Comparison of ENCODE assay signal across 8 mouse cellular contexts in the genomic region with DNA sequence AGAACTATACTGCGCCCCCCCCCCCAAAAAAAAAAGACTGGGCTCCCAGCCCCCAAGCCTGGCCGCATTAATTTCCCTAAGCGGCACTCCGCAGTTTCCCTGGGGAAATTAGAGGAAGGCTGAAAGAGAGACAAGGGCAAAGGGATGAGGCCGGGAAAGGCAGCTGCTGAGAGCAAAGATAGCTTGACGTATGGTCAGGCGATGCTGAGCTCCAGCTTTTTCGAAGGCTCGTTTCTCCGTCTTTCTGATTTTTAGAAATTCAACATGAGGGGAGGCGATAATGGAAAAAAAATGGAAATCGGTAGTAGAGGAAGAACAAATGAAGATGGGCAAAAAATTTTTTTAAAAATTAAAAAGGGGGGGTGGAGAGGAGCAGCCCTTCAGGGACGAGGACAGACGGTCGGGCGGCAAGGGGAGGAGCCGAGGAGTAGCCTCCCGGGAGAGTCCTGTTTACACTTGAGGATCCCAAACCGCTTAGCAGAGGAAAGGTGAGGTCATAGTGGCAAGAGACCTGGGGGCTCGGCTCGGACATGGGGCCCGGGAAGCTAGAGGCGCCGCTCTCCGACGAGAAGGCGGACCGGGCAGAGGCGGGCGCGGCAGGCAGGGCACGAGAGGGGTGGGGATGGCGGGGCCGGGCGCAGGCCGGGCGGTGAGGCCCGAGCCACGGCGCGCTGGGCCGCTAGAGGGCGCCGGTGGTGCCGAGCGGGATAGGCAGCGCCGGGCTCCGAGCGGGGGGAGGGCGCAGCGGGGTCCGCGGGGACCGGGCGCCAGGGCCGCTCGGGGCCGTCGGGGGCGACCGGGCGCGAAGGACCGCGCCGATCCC. TPM values are rescaled to one million over a fixed set of nuclear protein-coding genes. Genes with fewer than 3 reads are reported as not detected.
DNase-seq lines count a peak whose midpoint lies in the region; ATAC-seq lines count a peak whose summit lies in the region.

No protein-coding gene starts in this region.

- H3K27ac ChIP-seq in forebrain, embryonic 14.5 days (ENCODE audit: low read depth, low read length) = peak overlapping the region; percentile 100
- H3K27ac ChIP-seq in neural tube, embryonic 14.5 days (ENCODE audit: low read depth, low read length) = peak overlapping the region; percentile 100

- H3K9ac ChIP-seq in forebrain, embryonic 14.5 days (ENCODE audit: low read length) = peak overlapping the region; percentile 100
- peak overlapping the region; percentile 100 for H3K9ac ChIP-seq in neural tube, embryonic 14.5 days (replicated peaks; ENCODE audit: low read depth, low read length)

- no peaks in the 10 kb centered on the region for H3K9me3 ChIP-seq in forebrain, embryonic 14.5 days (replicated peaks; ENCODE audit: control insufficient read depth, low read length)
- no peaks in the 10 kb centered on the region for H3K9me3 ChIP-seq in neural tube, embryonic 14.5 days (ENCODE audit: control insufficient read depth, low read length)

- intact Hi-C loops in heart, postnatal 10 days (cut with DNase I) = loop anchor here (1.0 to 5.0 kb wide), 3 partner anchors 13 to 60 kb away; a partner anchor contains a TSS

- ATAC-seq in forebrain, embryonic 14.5 days = peak; percentile 70
- peak; percentile 62 for ATAC-seq in neural tube, embryonic 14.5 days (ENCODE audit: low read depth)

- H3K36me3 ChIP-seq in forebrain, embryonic 14.5 days (ENCODE audit: control insufficient read depth, insufficient read depth, low read length) = peaks cover 28% of the 10 kb centered on the region
- H3K36me3 ChIP-seq in neural tube, embryonic 14.5 days (ENCODE audit: control insufficient read depth, insufficient read depth, low read length) = peaks cover 21% of the 10 kb centered on the region

- peaks cover 40% of the 10 kb centered on the region for H3K4me1 ChIP-seq in forebrain, embryonic 14.5 days (ENCODE audit: control insufficient read depth, insufficient read depth, low read length)
- peaks cover 31% of the 10 kb centered on the region for H3K4me1 ChIP-seq in neural tube, embryonic 14.5 days (ENCODE audit: control insufficient read depth, insufficient read depth, low read length)

- H3K27me3 ChIP-seq in forebrain, embryonic 14.5 days (replicated peaks; ENCODE audit: control insufficient read depth, insufficient read depth, low read length) = no peaks in the 10 kb centered on the region
- H3K27me3 ChIP-seq in neural tube, embryonic 14.5 days (ENCODE audit: control insufficient read depth, insufficient read depth, low read length) = no peaks in the 10 kb centered on the region

- peak; percentile 71 for DNase-seq in ES-CJ7 (ENCODE audit: low read depth, low spot score)
- peak; percentile 91 for DNase-seq in cerebellum, adult 11-12 months
- peak; percentile 87 for DNase-seq in forebrain, embryonic 14.5 days (ENCODE audit: low spot score)
- DNase-seq in heart, postnatal 10 days = peak; percentile 95
- DNase-seq in kidney, postnatal 4 days = peak; percentile 95 to 97
- peak; percentile 88 to 92 for DNase-seq in lung, adult 18-20 months
- peak; percentile 98 for DNase-seq in testis, postnatal 10 days (ENCODE audit: low spot score)

- WGBS in forebrain, embryonic 14.5 days = under 1% methylated on average over 33 of the region's 67 CpGs
- WGBS in neural tube, embryonic 14.5 days = under 1% methylated on average over 45 of the region's 67 CpGs

- H3K4me2 ChIP-seq in forebrain, embryonic 14.5 days (ENCODE audit: low read length) = peak overlapping the region; percentile 100
- peak overlapping the region; percentile 100 for H3K4me2 ChIP-seq in neural tube, embryonic 14.5 days (ENCODE audit: low read depth, low read length)

- H3K4me3 ChIP-seq in forebrain, embryonic 14.5 days (ENCODE audit: low read depth, low read length) = peak overlapping the region; percentile 93
- H3K4me3 ChIP-seq in neural tube, embryonic 14.5 days (ENCODE audit: low read depth, low read length) = peak overlapping the region; percentile 91

RNA-seq across cellular contexts. Expression of a gene that starts 3.0 kb away (rescaled TPM):
- polyA plus RNA-seq in forebrain, embryonic 14.5 days (2014; fragmentation: Nextera tagmentation; extraction: Ambion mirVana) = 479 and 481 TPM in 2 replicates
- total RNA-seq in heart, postnatal 10 days (2021) = 100 to 1,000 TPM; 516 to 532 TPM
- 664 and 670 TPM in 2 replicates for polyA plus RNA-seq in neural tube, embryonic 14.5 days (2014; fragmentation: Nextera tagmentation; extraction: Ambion mirVana)

RNA-seq across cellular contexts. Expression of a gene that starts 5.4 kb away (rescaled TPM):
- polyA plus RNA-seq in forebrain, embryonic 14.5 days (2014; fragmentation: Nextera tagmentation; extraction: Ambion mirVana) = 1.2 and 2.7 TPM in 2 replicates
- under 1 TPM; 0.72 to 0.84 TPM for total RNA-seq in heart, postnatal 10 days (2021)
- 2.6 and 3.4 TPM in 2 replicates for polyA plus RNA-seq in neural tube, embryonic 14.5 days (2014; fragmentation: Nextera tagmentation; extraction: Ambion mirVana)

RNA-seq across cellular contexts. Expression of a gene that starts 14.3 kb away (rescaled TPM):
- 470 and 520 TPM in 2 replicates for polyA plus RNA-seq in forebrain, embryonic 14.5 days (2014; fragmentation: Nextera tagmentation; extraction: Ambion mirVana)
- 100 to 1,000 TPM; 231 to 236 TPM for total RNA-seq in heart, postnatal 10 days (2021)
- polyA plus RNA-seq in neural tube, embryonic 14.5 days (2014; fragmentation: Nextera tagmentation; extraction: Ambion mirVana) = 560 and 584 TPM in 2 replicates

RNA-seq across cellular contexts. Expression of a gene that starts 28.9 kb away (rescaled TPM):
- polyA plus RNA-seq in forebrain, embryonic 14.5 days (2014; fragmentation: Nextera tagmentation; extraction: Ambion mirVana) = 0.29 and 0.38 TPM in 2 replicates
- total RNA-seq in heart, postnatal 10 days (2021) = 1 to 10 TPM; 1.2 to 2.1 TPM
- polyA plus RNA-seq in neural tube, embryonic 14.5 days (2014; fragmentation: Nextera tagmentation; extraction: Ambion mirVana) = 0.12 TPM in 1 of 2 replicates, not detected in the other

RNA-seq across cellular contexts. Expression of a gene that starts 48.4 kb away (rescaled TPM):
- polyA plus RNA-seq in forebrain, embryonic 14.5 days (2014; fragmentation: Nextera tagmentation; extraction: Ambion mirVana) = 96.5 and 105 TPM in 2 replicates
- total RNA-seq in heart, postnatal 10 days (2021) = 100 to 1,000 TPM; 102 to 108 TPM
- 89.5 and 93.8 TPM in 2 replicates for polyA plus RNA-seq in neural tube, embryonic 14.5 days (2014; fragmentation: Nextera tagmentation; extraction: Ambion mirVana)

Comparison
In these comparisons a context has a peak if more than half of its experiments do, and no peak if none do; other contexts are left out.
1. Peak in every context shown above with its lines: DNase-seq, ATAC-seq, H3K4me3 ChIP-seq and H3K27ac ChIP-seq.